Mouse (Mus musculus) lung, embryonic 15.5 days (tissue): ENCODE data around the gene Srsf10. TPM values are rescaled to one million over a fixed set of nuclear protein-coding genes. Genes with fewer than 3 reads are reported as not detected.

Experiments
- ATAC-seq: fragments of 200-750 bp; cut with Nextera tagmentation; 2 replicates; pipeline ENCODE4 v1.8.0; 2017; ENCODE audit warnings: moderate number of reproducible peaks, borderline replicate concordance; ENCODE audit not compliant: low FRiP score, low TSS enrichment; ENCODE audit errors: extremely low read depth
- H3K27ac ChIP-seq: fragments of 300-500 bp; sonication (generic); 2 replicates; pipeline ENCODE4 v1.5.1; 2015; ENCODE audit warnings: moderate library complexity, mild to moderate bottlenecking, inconsistent platforms
- H3K27me3 ChIP-seq: fragments of 300-500 bp; sonication (generic); 2 replicates; pipeline ENCODE4 v1.6.1; 2015; ENCODE audit warnings: inconsistent platforms
- H3K36me3 ChIP-seq: fragments of 300-500 bp; sonication (generic); 2 replicates; pipeline ENCODE4 v1.6.1; 2015; ENCODE audit warnings: inconsistent platforms
- H3K4me1 ChIP-seq: fragments of 300-500 bp; sonication (generic); 2 replicates; pipeline ENCODE4 v1.6.1; 2015; ENCODE audit warnings: inconsistent platforms
- H3K4me2 ChIP-seq: fragments of 300-500 bp; sonication (generic); 2 replicates; pipeline ENCODE4 v1.6.1; 2015; ENCODE audit warnings: inconsistent platforms, mild to moderate bottlenecking, moderate library complexity
- H3K4me3 ChIP-seq: fragments of 300-500 bp; sonication (generic); 2 replicates; pipeline ENCODE4 v1.5.1; 2015; ENCODE audit warnings: mild to moderate bottlenecking, inconsistent platforms
- H3K9ac ChIP-seq: fragments of 300-500 bp; sonication (generic); 2 replicates; pipeline ENCODE4 v1.6.1; 2015; ENCODE audit warnings: inconsistent platforms
- H3K9me3 ChIP-seq: fragments of 300-500 bp; sonication (generic); 2 replicates; pipeline ENCODE4 v1.6.1; 2016; ENCODE audit warnings: inconsistent platforms
- WGBS: fragments of 180-500 bp; shearing (Covaris S2); methylation state at CpG from one replicate; pipeline ENCODE4 v1.1.7; 2015; 5-methylcytosine and 5-hydroxymethylcytosine counted together
- polyA plus RNA-seq: library from polyadenylated mRNA; unstranded; fragments of >200 nt; fragmentation: Nextera tagmentation; extraction: Ambion mirVana; gene quantifications from 2 replicates; pipeline ENCODE4 v1.2.1, GENCODE M21; 2015

Srsf10 gene
- polyA plus RNA-seq, 1 experiment from 2014 or later, result 267 TPM

- no peak overlapping the region for H3K27ac ChIP-seq
- no peak overlapping the region for H3K4me3 ChIP-seq
- no peaks in the 10 kb centered on the region for H3K36me3 ChIP-seq
- no peak for ATAC-seq
- H3K9me3 ChIP-seq, result no peaks in the 10 kb centered on the region
- 7% methylated on average over 4 of the region's 4 CpGs for WGBS
- no peak overlapping the region for H3K4me2 ChIP-seq
- no peaks in the 10 kb centered on the region for H3K27me3 ChIP-seq
- no peaks in the 10 kb centered on the region for H3K4me1 ChIP-seq
- no peak overlapping the region for H3K9ac ChIP-seq
These were observed 34.3 kb downstream of the Srsf10 start for GRCm38 (mm10) chr4:135889884-135890283.

GRCm38 (mm10) chr4:135891539-135891938, 36.0 kb downstream of the Srsf10 start:
- H3K9ac ChIP-seq, result no peak overlapping the region
- no peak overlapping the region for H3K4me2 ChIP-seq
- no peak overlapping the region for H3K4me3 ChIP-seq
- no peaks in the 10 kb centered on the region for H3K9me3 ChIP-seq
- no peaks in the 10 kb centered on the region for H3K36me3 ChIP-seq
- no peaks in the 10 kb centered on the region for H3K4me1 ChIP-seq
- 66% methylated on average over 2 of the region's 2 CpGs for WGBS
- H3K27ac ChIP-seq, result no peak overlapping the region
- no peaks in the 10 kb centered on the region for H3K27me3 ChIP-seq
- ATAC-seq, result no peak

GRCm38 (mm10) chr4:135892884-135893283, 37.3 kb downstream of the Srsf10 start:
- no peaks in the 10 kb centered on the region for H3K9me3 ChIP-seq
- ATAC-seq, result no peak
- H3K27ac ChIP-seq, result no peak overlapping the region
- no peak overlapping the region for H3K9ac ChIP-seq
- no peaks in the 10 kb centered on the region for H3K27me3 ChIP-seq
- no peaks in the 10 kb centered on the region for H3K4me1 ChIP-seq
- WGBS, result 26% methylated on average over 4 of the region's 4 CpGs
- no peak overlapping the region for H3K4me2 ChIP-seq
- no peaks in the 10 kb centered on the region for H3K36me3 ChIP-seq
- H3K4me3 ChIP-seq, result no peak overlapping the region

GRCm38 (mm10) chr4:135895071-135895571, 39.6 kb downstream of the Srsf10 start, which contains the start of gene Cnr2:
TSS of gene Cnr2 (plus strand) at chr4:135895394.
- Histone ChIP-seq H3K27me3 (no peaks in the 10 kb centered on the region), H3K9ac (no peak within 1 kb of the TSS), H3K4me3 (no peak within 1 kb of the TSS), H3K9me3 (no peaks in the 10 kb centered on the region), H3K27ac (no peak within 1 kb of the TSS), H3K36me3 (no peaks in the 10 kb centered on the region), H3K4me1 (no peaks in the 10 kb centered on the region), H3K4me2 (no peak within 1 kb of the TSS)
- ATAC-seq, result no peak
- 41% methylated on average over 8 of the region's 8 CpGs for WGBS

- Histone ChIP-seq H3K27me3 (no peaks in the 10 kb centered on the region), H3K4me3 (no peak overlapping the region), H3K36me3 (no peaks in the 10 kb centered on the region), H3K9me3 (no peaks in the 10 kb centered on the region), H3K9ac (no peak overlapping the region), H3K4me2 (no peak overlapping the region), H3K27ac (no peak overlapping the region), H3K4me1 (no peaks in the 10 kb centered on the region)
- 74% methylated on average over 6 of the region's 6 CpGs for WGBS
- ATAC-seq, result no peak
These were observed 40.6 kb downstream of the Srsf10 start for GRCm38 (mm10) chr4:135896157-135896556.

- Histone ChIP-seq H3K9ac (no peak overlapping the region), H3K36me3 (no peaks in the 10 kb centered on the region), H3K4me2 (no peak overlapping the region), H3K4me3 (no peak overlapping the region), H3K27me3 (no peaks in the 10 kb centered on the region), H3K4me1 (no peaks in the 10 kb centered on the region), H3K9me3 (no peaks in the 10 kb centered on the region), H3K27ac (no peak overlapping the region)
- no peak; the same call in 1 of the 2 replicates for ATAC-seq
- WGBS, result 47% methylated on average over 9 of the region's 9 CpGs
These were observed 43.0 kb downstream of the Srsf10 start for GRCm38 (mm10) chr4:135898380-135899049.

GRCm38 (mm10) chr4:135899050-135899448, 43.5 kb downstream of the Srsf10 start:
- Histone ChIP-seq H3K27me3 (no peaks in the 10 kb centered on the region), H3K4me3 (no peak overlapping the region), H3K9me3 (no peaks in the 10 kb centered on the region), H3K27ac (no peak overlapping the region), H3K36me3 (no peaks in the 10 kb centered on the region), H3K4me2 (no peak overlapping the region), H3K9ac (no peak overlapping the region), H3K4me1 (no peaks in the 10 kb centered on the region)
- WGBS, result 87% methylated on average over 7 of the region's 7 CpGs
- ATAC-seq, result no peak

- H3K27me3 ChIP-seq, result no peaks in the 10 kb centered on the region
- no peak overlapping the region for H3K4me3 ChIP-seq
- H3K4me2 ChIP-seq, result no peak overlapping the region
- H3K9ac ChIP-seq, result no peak overlapping the region
- 81% methylated on average over 5 of the region's 5 CpGs for WGBS
- no peak overlapping the region for H3K27ac ChIP-seq
- ATAC-seq, result no peak
- H3K36me3 ChIP-seq, result no peaks in the 10 kb centered on the region
- no peaks in the 10 kb centered on the region for H3K4me1 ChIP-seq
- H3K9me3 ChIP-seq, result no peaks in the 10 kb centered on the region
These were observed 44.5 kb downstream of the Srsf10 start for GRCm38 (mm10) chr4:135900008-135900407.

- Histone ChIP-seq H3K4me3 (no peak overlapping the region), H3K27me3 (no peaks in the 10 kb centered on the region), H3K9me3 (no peaks in the 10 kb centered on the region), H3K9ac (no peak overlapping the region), H3K4me2 (no peak overlapping the region), H3K36me3 (no peaks in the 10 kb centered on the region), H3K27ac (no peak overlapping the region), H3K4me1 (no peaks in the 10 kb centered on the region)
- 79% methylated on average over 4 of the region's 4 CpGs for whole genome bisulfite sequencing
- ATAC-seq, result no peak
These were observed 47.2 kb downstream of the Srsf10 start for GRCm38 (mm10) chr4:135902606-135903242.

DNA sequence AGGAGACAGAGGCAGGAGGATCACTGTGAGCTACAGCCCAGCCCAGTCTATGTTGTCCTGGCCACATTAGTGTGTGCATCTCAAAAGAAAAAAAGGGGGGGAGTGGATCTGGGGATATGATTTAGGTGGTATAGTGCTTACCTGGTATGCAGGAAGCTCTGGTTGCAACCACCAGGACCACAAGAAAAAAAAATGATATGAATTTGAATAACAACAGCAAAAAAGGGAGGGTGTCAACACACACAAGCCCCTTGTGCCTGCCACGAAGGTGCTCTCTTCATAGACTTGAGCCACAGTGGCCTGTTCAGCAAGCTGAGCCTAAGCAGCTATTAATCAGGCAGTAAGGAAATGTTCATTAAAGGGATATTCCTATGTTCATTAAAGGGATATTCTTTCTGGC, 49.3 kb downstream of the Srsf10 start:
- H3K9ac ChIP-seq, result no peak overlapping the region
- ATAC-seq, result no peak
- no peaks in the 10 kb centered on the region for H3K36me3 ChIP-seq
- no peaks in the 10 kb centered on the region for H3K27me3 ChIP-seq
- no peak overlapping the region for H3K4me3 ChIP-seq
- H3K27ac ChIP-seq, result no peak overlapping the region
- no peaks in the 10 kb centered on the region for H3K9me3 ChIP-seq
- no peak overlapping the region for H3K4me2 ChIP-seq
- H3K4me1 ChIP-seq, result no peaks in the 10 kb centered on the region
- WGBS, result 58% methylated on average over 1 of the region's 1 CpGs

GRCm38 (mm10) chr4:135906633-135907032, 51.1 kb downstream of the Srsf10 start:
- no peak for ATAC-seq
- H3K4me3 ChIP-seq, result no peak overlapping the region
- H3K27ac ChIP-seq, result no peak overlapping the region
- no peaks in the 10 kb centered on the region for H3K27me3 ChIP-seq
- no peaks in the 10 kb centered on the region for H3K4me1 ChIP-seq
- H3K9me3 ChIP-seq, result no peaks in the 10 kb centered on the region
- WGBS, result 40% methylated on average over 3 of the region's 3 CpGs
- no peak overlapping the region for H3K9ac ChIP-seq
- H3K4me2 ChIP-seq, result no peak overlapping the region
- H3K36me3 ChIP-seq, result no peaks in the 10 kb centered on the region

DNA sequence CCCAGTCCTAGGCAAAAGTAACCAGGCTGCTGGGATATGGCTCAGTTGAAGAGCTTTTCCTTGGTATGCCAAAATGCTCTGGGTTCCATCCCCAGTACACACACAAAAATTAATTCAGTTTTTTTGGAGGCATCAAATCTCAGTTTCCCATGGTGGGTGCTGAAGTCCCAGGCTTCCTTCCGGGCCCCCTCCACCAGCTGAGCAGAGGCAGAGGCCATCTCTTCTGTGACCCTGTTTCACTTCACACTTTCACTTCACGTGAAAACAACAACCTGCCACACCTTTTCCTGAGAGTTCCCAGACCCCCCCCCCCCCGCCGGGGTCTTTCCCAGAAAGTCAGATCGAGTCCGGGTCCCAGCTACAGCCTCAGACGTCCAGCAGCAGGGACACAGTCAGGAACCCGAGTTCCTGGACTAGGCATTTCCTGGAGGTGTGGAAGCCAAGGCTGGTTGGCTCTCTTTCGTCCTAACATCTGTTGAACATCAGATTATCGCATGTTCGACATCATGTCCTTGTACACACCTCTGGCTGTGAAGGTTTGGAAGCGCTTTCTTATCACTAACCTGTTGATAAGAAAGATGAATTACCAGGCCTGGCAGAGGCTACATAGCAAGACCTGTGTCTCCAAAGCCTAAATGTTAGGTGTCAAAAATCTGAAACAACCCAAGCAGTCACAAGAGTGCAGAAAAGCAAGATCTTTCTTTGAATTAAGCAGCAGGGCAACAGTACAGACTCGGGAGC, 53.9 kb downstream of the Srsf10 start:
- Histone ChIP-seq H3K4me2 (no peak overlapping the region), H3K36me3 (no peaks in the 10 kb centered on the region), H3K4me1 (no peaks in the 10 kb centered on the region), H3K27ac (no peak overlapping the region), H3K9ac (no peak overlapping the region), H3K9me3 (no peaks in the 10 kb centered on the region), H3K4me3 (no peak overlapping the region), H3K27me3 (no peaks in the 10 kb centered on the region)
- no peak for ATAC-seq
- WGBS, result 30% methylated on average over 13 of the region's 13 CpGs
